Mouse (Mus musculus) bone marrow, adult 2 months (tissue): Measurements from ENCODE around the gene H2-DMa. TPM values are rescaled to one million over a fixed set of nuclear protein-coding genes. Genes with fewer than 3 reads are reported as not detected.
A peak's percentile ranks its signal among the peaks of the same experiment; 100 is the strongest.

Experiments
- H3K27ac ChIP-seq: fragments of 200-500 bp; 2 replicates; pipeline ENCODE4 v1.5.1; 2012; ENCODE audit warnings: low read depth, mild to moderate bottlenecking, control low read depth, inconsistent platforms, low read length; ENCODE audit not compliant: control insufficient read depth, poor library complexity, insufficient read depth
- H3K4me1 ChIP-seq: fragments of 200-500 bp; 2 replicates; pipeline ENCODE4 v1.6.1; 2011; ENCODE audit warnings: low read length; ENCODE audit not compliant: control insufficient read depth, insufficient read depth
- H3K4me3 ChIP-seq: fragments of 200-500 bp; replicated peaks from 2 replicates; pipeline ENCODE3; 2011; ENCODE audit warnings: mild to moderate bottlenecking, low read depth, low read length, control low read depth; ENCODE audit not compliant: control insufficient read depth
- CTCF ChIP-seq: fragments of 200-500 bp; IDR thresholded peaks from 2 replicates; pipeline ENCODE4 v1.5.1; 2011; ENCODE audit warnings: low read length, control low read depth; ENCODE audit not compliant: control insufficient read depth, insufficient read depth
- POLR2A ChIP-seq: fragments of 200-500 bp; IDR thresholded peaks from 2 replicates; pipeline ENCODE4 v1.6.1; 2011; ENCODE audit warnings: low read depth, mild to moderate bottlenecking, control low read depth, low read length, borderline replicate concordance; ENCODE audit not compliant: control insufficient read depth
- WGBS: fragments of 180-500 bp; shearing (Covaris S2); methylation state at CpG from one replicate; pipeline ENCODE4 v1.1.7; 2018; 5-methylcytosine and 5-hydroxymethylcytosine counted together
- polyA plus RNA-seq: library from polyadenylated mRNA; stranded (reverse); fragments of >200 nt; gene quantifications from 2 replicates; pipeline ENCODE4 v1.2.4, GENCODE M21; 2011; ENCODE audit warnings: low replicate concordance; ENCODE audit not compliant: missing spikeins, insufficient read depth, insufficient read length

Gene H2-DMa
- polyA plus RNA-seq, 1 experiment, result 38.5 TPM

- Histone ChIP-seq H3K4me3 (no peak overlapping the region), H3K4me1 (peaks cover 4% of the 10 kb centered on the region; the same call in 1 of the 2 replicates), H3K27ac (no peak overlapping the region)
- 67% methylated on average over 3 of the region's 3 CpGs for WGBS
- TF ChIP-seq POLR2A (no peak), CTCF (no peak)
These were observed 15.1 kb downstream of the H2-DMa start for GRCm38 (mm10) chr17:34134451-34134850.

DNA sequence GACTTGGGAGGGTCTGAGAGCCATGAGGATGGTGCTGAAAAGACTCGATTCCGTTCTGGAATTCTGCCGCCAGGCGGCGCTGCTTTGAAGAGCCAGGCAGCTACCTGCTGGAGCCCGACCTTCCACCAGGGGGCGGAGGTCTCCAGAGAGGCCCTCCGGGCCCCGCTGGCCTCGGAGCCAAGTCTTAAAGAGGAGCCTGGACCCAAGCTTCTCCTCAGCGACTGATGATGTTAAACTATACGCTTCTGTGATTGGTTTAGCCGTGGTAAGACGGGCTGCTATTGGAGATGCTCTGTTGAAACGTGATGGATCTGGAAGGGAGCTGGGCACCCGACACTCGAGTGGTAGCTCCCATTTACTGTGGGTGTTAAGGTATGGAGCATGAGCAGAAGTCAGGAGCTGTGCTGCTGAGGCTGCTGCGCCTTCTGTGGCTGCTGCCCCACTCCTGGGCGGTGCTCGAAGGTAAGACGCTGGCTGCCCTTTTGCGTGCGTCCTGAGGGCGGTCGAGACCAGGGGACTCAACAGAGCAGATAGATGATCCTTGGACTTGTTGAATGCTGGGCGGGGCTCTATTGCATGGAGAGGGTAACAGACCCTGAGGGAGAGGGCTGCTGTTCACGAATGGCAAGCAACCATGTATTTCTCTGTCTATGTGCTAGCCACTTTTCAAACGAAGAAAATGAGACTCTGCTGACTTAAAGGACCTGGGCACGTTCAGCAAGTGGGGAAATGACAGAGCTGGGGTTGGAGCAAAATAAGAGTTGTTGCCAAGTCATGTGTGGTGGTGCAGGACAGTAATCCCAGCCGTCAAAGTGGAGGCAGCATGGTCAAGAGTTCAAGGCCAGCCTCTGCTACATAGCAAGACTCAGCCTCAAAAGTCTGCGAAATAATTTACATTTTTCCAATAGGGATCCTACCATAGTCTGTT, 16.2 kb downstream of the H2-DMa start:
- WGBS, result 3% methylated on average over 31 of the region's 31 CpGs
- Histone ChIP-seq H3K27ac (peak overlapping the region; percentile 51), H3K4me1 (peaks cover 2% of the 10 kb centered on the region; the same call in 1 of the 2 replicates), H3K4me3 (peak overlapping the region; percentile 66)
- TF ChIP-seq CTCF (peak; percentile 98), POLR2A (peak; percentile 56; the same call in 1 of the 2 replicates)

DNA sequence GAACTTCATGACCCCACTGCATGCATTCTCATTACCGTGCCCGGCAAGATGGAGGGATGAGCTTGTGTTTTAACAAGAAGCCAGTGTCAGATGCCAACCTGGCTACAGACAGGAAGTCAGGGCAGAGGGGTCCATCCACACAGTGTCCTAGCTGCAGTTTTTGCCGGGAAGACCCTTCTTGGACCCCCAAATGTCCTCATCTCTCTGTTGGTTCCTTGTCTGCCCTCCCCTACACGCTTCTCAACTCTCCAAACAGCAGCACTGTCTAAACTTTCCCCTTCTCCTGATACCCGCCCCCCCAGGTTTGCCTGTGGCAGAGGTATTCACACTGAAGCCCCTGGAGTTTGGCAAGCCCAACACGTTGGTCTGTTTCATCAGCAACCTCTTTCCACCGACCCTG, 18.3 kb downstream of the H2-DMa start:
- no peak overlapping the region for H3K4me3 ChIP-seq
- no peak overlapping the region for H3K27ac ChIP-seq
- H3K4me1 ChIP-seq, result peaks cover 6% of the 10 kb centered on the region
- 81% methylated on average over 7 of the region's 7 CpGs for WGBS
- TF ChIP-seq POLR2A (no peak), CTCF (no peak)

GRCm38 (mm10) chr17:34138655-34139054, 19.3 kb downstream of the H2-DMa start:
- no peak for TF ChIP-seq CTCF
- no peak for TF ChIP-seq POLR2A
- 95% methylated on average over 7 of the region's 7 CpGs for WGBS

GRCm38 (mm10) chr17:34139416-34139815, 20.1 kb downstream of the H2-DMa start:
- 78% methylated on average over 16 of the region's 16 CpGs for WGBS
- Histone ChIP-seq H3K4me3 (no peak overlapping the region), H3K27ac (no peak overlapping the region)

More at GRCm38 (mm10) chr17:34138655-34139054, 19.3 kb downstream of the H2-DMa start:
- Histone ChIP-seq H3K4me3 (no peak overlapping the region), H3K4me1 (peaks cover 9% of the 10 kb centered on the region), H3K27ac (no peak overlapping the region)

GRCm38 (mm10) chr17:34140240-34140639, 20.9 kb downstream of the H2-DMa start:
- Histone ChIP-seq H3K4me1 (peaks cover 12% of the 10 kb centered on the region), H3K27ac (no peak overlapping the region), H3K4me3 (no peak overlapping the region)
- 64% methylated on average over 5 of the region's 5 CpGs for WGBS
- no peak for TF ChIP-seq POLR2A
- no peak for TF ChIP-seq CTCF

More at GRCm38 (mm10) chr17:34139416-34139815, 20.1 kb downstream of the H2-DMa start:
- H3K4me1 ChIP-seq, result peaks cover 11% of the 10 kb centered on the region
- TF ChIP-seq CTCF (no peak), POLR2A (no peak)

DNA sequence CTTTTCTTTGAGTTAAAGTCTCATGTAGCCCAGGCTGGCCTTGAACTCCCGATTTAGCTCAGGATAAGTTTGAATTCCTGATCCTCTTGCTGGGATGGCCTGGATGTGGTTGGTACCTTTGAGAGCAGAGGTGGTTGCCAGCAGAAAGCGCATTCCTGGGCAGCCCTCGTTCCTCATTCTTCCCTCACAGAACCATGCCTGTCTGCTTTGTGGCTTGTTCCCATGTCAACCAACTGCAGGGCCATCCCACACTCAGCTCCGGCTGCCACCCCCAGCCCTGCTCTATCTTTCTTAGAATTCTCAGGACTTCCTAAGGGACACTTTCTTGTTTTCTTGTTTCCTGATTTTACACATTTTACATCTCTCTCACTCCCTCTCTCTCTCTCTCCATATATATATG, 22.1 kb downstream of the H2-DMa start:
- peaks cover 11% of the 10 kb centered on the region for H3K4me1 ChIP-seq
- H3K27ac ChIP-seq, result no peak overlapping the region
- H3K4me3 ChIP-seq, result no peak overlapping the region
- WGBS, result 25% methylated on average over 4 of the region's 4 CpGs
- TF ChIP-seq CTCF (no peak), POLR2A (no peak)

- WGBS, result 17% methylated on average over 7 of the region's 7 CpGs
- Histone ChIP-seq H3K4me1 (peaks cover 11% of the 10 kb centered on the region), H3K4me3 (no peak overlapping the region), H3K27ac (peak overlapping the region; percentile 78)
- TF ChIP-seq CTCF (no peak), POLR2A (no peak)
These were observed 23.2 kb downstream of the H2-DMa start for GRCm38 (mm10) chr17:34142456-34143010.
